9 mouse cellular contexts compared by ENCODE assay signal in genomic region chr4:10923180-10923579, GRCm38 (mm10). TPM values are rescaled to one million over a fixed set of nuclear protein-coding genes. Genes with fewer than 3 reads are reported as not detected.
A peak's percentile ranks its signal among the peaks of the same experiment; 100 is the strongest.
DNase-seq lines count a peak whose midpoint lies in the region; ATAC-seq and TF ChIP-seq lines count a peak whose summit lies in the region.
"Had no signal": no experiment of that assay in that cellular context is flagged by ENCODE, and none has a peak within 500 bp of the region (broad histone marks: within the 10 kb centered on the region; RNA-seq: fewer than 3 reads in every experiment).

No protein-coding gene starts in this region.

- H3K4me3 ChIP-seq in heart, adult 2 months = no peak overlapping the region
- H3K4me3 ChIP-seq in stomach, postnatal 0 days (ENCODE audit: low read depth, low read length) = no peak overlapping the region
- H3K4me3 ChIP-seq: stomach, embryonic 15.5 days had no signal

- no peak for TF ChIP-seq EP300 in heart, adult 2 months (IDR thresholded peaks at IDR 0.05; ENCODE audit: insufficient read depth, low read depth, low read length)
- TF ChIP-seq EP300 in stomach, postnatal 0 days (optimal IDR thresholded peaks at IDR 0.05) = no peak

- intact Hi-C loops in heart, adult 2 months (cut with DNase I) = loop anchor here (5.0 kb wide), 1 partner anchor 39 kb away; no protein-coding TSS in a partner anchor

- no peak for TF ChIP-seq POLR2A in heart, adult 2 months (IDR thresholded peaks at IDR 0.05; ENCODE audit: insufficient read depth, low read depth, low read length)

- H3K4me1 ChIP-seq in heart, adult 2 months (ENCODE audit: control insufficient read depth, insufficient read depth, low read length) = peaks cover 2% of the 10 kb centered on the region
- no peaks in the 10 kb centered on the region for H3K4me1 ChIP-seq in stomach, postnatal 0 days (replicated peaks; ENCODE audit: control insufficient read depth, insufficient read depth)

- 0 out of 2 replicates have a peak, but pooled peaks cover 3% of the 10 kb centered on the region for H3K9me3 ChIP-seq in stomach, postnatal 0 days (ENCODE audit: control insufficient read depth, low read length)
- H3K9me3 ChIP-seq: stomach, embryonic 15.5 days had no signal

- no peaks in the 10 kb centered on the region for H3K36me3 ChIP-seq in heart, adult 2 months (ENCODE audit: control insufficient read depth, insufficient read depth, low read length)
- no peaks in the 10 kb centered on the region for H3K36me3 ChIP-seq in stomach, postnatal 0 days (ENCODE audit: control insufficient read depth, insufficient read depth, low read length)
- H3K36me3 ChIP-seq: stomach, embryonic 15.5 days had no signal

- H3K27me3 ChIP-seq in heart, adult 2 months (ENCODE audit: control insufficient read depth, insufficient read depth, low read length) = no peaks in the 10 kb centered on the region
- H3K27me3 ChIP-seq in stomach, postnatal 0 days (ENCODE audit: control insufficient read depth, insufficient read depth, low read length) = no peaks in the 10 kb centered on the region
- H3K27me3 ChIP-seq: stomach, embryonic 15.5 days had no signal

- 23% methylated on average over 6 of the region's 6 CpGs for WGBS in heart, adult 2 months
- WGBS in stomach, postnatal 0 days = 26% methylated on average over 6 of the region's 6 CpGs

- TF ChIP-seq CTCF in heart, adult 2 months (IDR thresholded peaks at IDR 0.05) = no peak
- no peak for TF ChIP-seq CTCF in stomach, postnatal 0 days (IDR thresholded peaks at IDR 0.05; ENCODE audit: low read depth)

- peak; percentile 4; the same call in 1 of the 2 replicates for ATAC-seq in stomach, postnatal 0 days (ENCODE audit: low FRiP score, low TSS enrichment)

- no peak overlapping the region for H3K4me2 ChIP-seq in stomach, postnatal 0 days (replicated peaks; ENCODE audit: low read depth)
- H3K4me2 ChIP-seq: stomach, embryonic 15.5 days had no signal

- DNase-seq in ovary, postnatal 36 days (ENCODE audit: low spot score) = peak; percentile 44
- DNase-seq in ovary, postnatal 10 days (ENCODE audit: low spot score) = no peak
- DNase-seq in brain, adult 2 months (ENCODE audit: low read depth, low spot score) = peak; percentile 83
- DNase-seq in heart, adult 2 months = peak; percentile 59 to 80
- DNase-seq in kidney, postnatal 4 days = peak; percentile 46 to 66
- DNase-seq in lung, postnatal 14 days = peak; percentile 80
- DNase-seq in stomach, postnatal 0 days (ENCODE audit: low spot score) = peak; percentile 45
- DNase-seq in thymus, adult 18-20 months = no peak

- H3K79me2 ChIP-seq in heart, adult 2 months (replicated peaks; ENCODE audit: control insufficient read depth, insufficient read depth, low read length) = no peaks in the 10 kb centered on the region

- no peak overlapping the region for H3K27ac ChIP-seq in heart, adult 2 months
- H3K27ac ChIP-seq in stomach, postnatal 0 days (replicated peaks) = no peak overlapping the region
- H3K27ac ChIP-seq: stomach, embryonic 15.5 days had no signal

- H3K9ac ChIP-seq in heart, adult 2 months (ENCODE audit: low read depth, low read length) = no peak overlapping the region
- H3K9ac ChIP-seq in stomach, postnatal 0 days (ENCODE audit: low read length) = 0 out of 2 replicates have a peak overlapping the region, but pooled peaks have one; percentile 5
- H3K9ac ChIP-seq: stomach, embryonic 15.5 days had no signal

RNA-seq across cellular contexts. Expression of gene 2610301B20Rik, which starts 48.9 kb away (rescaled TPM):
- 1 to 10 TPM; 5.1 to 7.4 TPM for total RNA-seq in heart, adult 2 months (2021)
- 5.0 and 10.5 TPM in 2 replicates for polyA plus RNA-seq in heart, adult 2 months (2012; rRNA removed)
- 14.2 and 15.0 TPM in 2 replicates for polyA plus RNA-seq in stomach, postnatal 0 days (2015; fragmentation: Nextera tagmentation; extraction: Ambion mirVana)

Comparison
In these comparisons a context has a peak if more than half of its experiments do, and no peak if none do; other contexts are left out.
1. DNase-seq: peak in ovary, postnatal 36 days (single experiment), brain, adult 2 months (single experiment), heart, adult 2 months (2 of 2), kidney, postnatal 4 days (2 of 2), lung, postnatal 14 days (single experiment) and stomach, postnatal 0 days (single experiment); none in ovary, postnatal 10 days (single experiment) and thymus, adult 18-20 months (0 of 2).